16 mouse cellular contexts compared by ENCODE assay signal in the genomic region with DNA sequence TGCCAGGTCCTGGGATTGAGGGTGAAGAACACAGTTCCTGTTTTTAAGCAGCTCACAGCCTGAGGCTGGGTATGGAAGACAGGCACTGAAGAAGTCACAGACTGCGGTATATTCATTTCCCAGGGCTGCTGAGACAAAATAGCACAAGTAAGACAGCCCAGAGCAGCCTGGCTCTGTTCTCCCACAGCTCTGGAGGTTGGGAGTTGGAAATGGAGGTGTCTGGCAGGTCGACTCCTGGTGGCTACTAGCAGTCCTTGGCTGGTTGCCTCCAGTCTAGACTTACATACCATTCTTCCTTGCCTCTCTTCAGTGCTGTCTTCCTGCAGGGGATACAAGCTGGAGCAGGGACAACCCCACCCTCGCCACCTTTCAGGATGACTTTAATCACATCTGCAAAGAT. TPM values are rescaled to one million over a fixed set of nuclear protein-coding genes. Genes with fewer than 3 reads are reported as not detected.
DNase-seq lines count a peak whose midpoint lies in the region; ATAC-seq and TF ChIP-seq lines count a peak whose summit lies in the region.
"Had no signal": no experiment of that assay in that cellular context is flagged by ENCODE, and none has a peak within 500 bp of the region (broad histone marks: within the 10 kb centered on the region; RNA-seq: fewer than 3 reads in every experiment).

No protein-coding gene starts in this region.

- no peaks in the 10 kb centered on the region for H3K27me3 ChIP-seq in cerebellum, adult 2 months (ENCODE audit: control insufficient read depth, insufficient read depth, low read length)
- H3K27me3 ChIP-seq: embryonic facial prominence, embryonic 12.5 days; forebrain, embryonic 13.5 days; forebrain, embryonic 15.5 days had no signal

- no peak overlapping the region for H3K4me3 ChIP-seq in cerebellum, adult 2 months (replicated peaks; ENCODE audit: insufficient read depth, low read depth, low read length)
- H3K4me3 ChIP-seq: embryonic facial prominence, embryonic 10.5 days; embryonic facial prominence, embryonic 12.5 days; forebrain, embryonic 13.5 days; forebrain, embryonic 15.5 days had no signal

- H3K27ac ChIP-seq in cerebellum, adult 2 months (ENCODE audit: insufficient read depth, low read length), result peak overlapping the region; percentile 43
- H3K27ac ChIP-seq: embryonic facial prominence, embryonic 10.5 days; embryonic facial prominence, embryonic 12.5 days; forebrain, embryonic 13.5 days; forebrain, embryonic 15.5 days had no signal

- peaks cover 75% of the 10 kb centered on the region for H3K4me1 ChIP-seq in cerebellum, adult 2 months (ENCODE audit: control insufficient read depth, insufficient read depth, low read length)

- TF ChIP-seq CTCF in cerebellum, adult 2 months (IDR thresholded peaks at IDR 0.05; ENCODE audit: borderline replicate concordance, insufficient read depth, low read depth, low read length), result no peak

- no peak for TF ChIP-seq POLR2A in cerebellum, adult 2 months (IDR thresholded peaks at IDR 0.05; ENCODE audit: borderline replicate concordance, insufficient read depth, low read length)

- ATAC-seq in cerebellum, adult (ENCODE audit: insufficient number of reproducible peaks, low FRiP score, low TSS enrichment), result no peak
- peak; percentile 51 for ATAC-seq in frontal cortex, adult (ENCODE audit: low TSS enrichment)
- ATAC-seq: forebrain, embryonic 13.5 days; forebrain, embryonic 15.5 days had no signal

- 38% methylated on average over 3 of the region's 3 CpGs for WGBS in cerebellum, adult 2 months

- DNase-seq in cerebellum, adult 2 months, result peak in 1 of 2 experiments; percentile 56
- no peak for DNase-seq in frontal cortex, postnatal 36 days (ENCODE audit: low spot score in 2 of 2)
- DNase-seq in brain, adult 2 months (ENCODE audit: low read depth, low spot score), result peak; percentile 60
- no peak for DNase-seq in layer of hippocampus, postnatal 25 days (ENCODE audit: extremely low spot score in 1 of 2, low spot score in 1 of 2)
- DNase-seq: adrenal gland, adult 2 months; adrenal gland, postnatal 10 days; adrenal gland, postnatal 25 days; cerebellum, adult 11 months; forebrain, postnatal 0 days had no signal

RNA-seq across cellular contexts. Expression of a gene that starts 14.4 kb away (rescaled TPM):
- polyA plus RNA-seq in cerebellum, adult 2 months (2012; rRNA removed), result 104 and 118 TPM in 2 replicates
- 10 to 100 TPM; 24.2 to 30.6 TPM for total RNA-seq in layer of hippocampus, postnatal 25 days (2021)
- total RNA-seq: MEL had no signal

RNA-seq across cellular contexts. Expression of a gene that starts 37.6 kb away (rescaled TPM):
- 150 and 172 TPM in 2 replicates for polyA plus RNA-seq in cerebellum, adult 2 months (2012; rRNA removed)
- total RNA-seq in layer of hippocampus, postnatal 25 days (2021), result 10 to 100 TPM; 48.7 to 49.1 TPM

RNA-seq across cellular contexts. Expression of a gene that starts 55.8 kb away (rescaled TPM):
- 9.4 and 10.1 TPM in 2 replicates for polyA plus RNA-seq in cerebellum, adult 2 months (2012; rRNA removed)
- 10 to 100 TPM; 13.1 to 14.1 TPM for total RNA-seq in layer of hippocampus, postnatal 25 days (2021)
